Mouse (Mus musculus) thymus, adult 2 months (tissue): Measurements from ENCODE around the gene Sigirr.
A peak's percentile ranks its signal among the peaks of the same experiment; 100 is the strongest.

Source experiments
- CTCF ChIP-seq: fragments of 200-500 bp; IDR thresholded peaks from 2 replicates; pipeline ENCODE4 v1.5.1; 2012; ENCODE audit warnings: mild to moderate bottlenecking, control low read depth, low read length, moderate library complexity, borderline replicate concordance; ENCODE audit not compliant: control insufficient read depth, poor library complexity, insufficient read depth; ENCODE audit errors: extremely low read depth
- POLR2A ChIP-seq: fragments of 200-500 bp; IDR thresholded peaks from 2 replicates; pipeline ENCODE4 v1.6.1; 2012; ENCODE audit warnings: mild to moderate bottlenecking, low read length, control low read depth, moderate library complexity; ENCODE audit not compliant: control insufficient read depth, poor library complexity, insufficient read depth; ENCODE audit errors: extremely low read depth

DNA sequence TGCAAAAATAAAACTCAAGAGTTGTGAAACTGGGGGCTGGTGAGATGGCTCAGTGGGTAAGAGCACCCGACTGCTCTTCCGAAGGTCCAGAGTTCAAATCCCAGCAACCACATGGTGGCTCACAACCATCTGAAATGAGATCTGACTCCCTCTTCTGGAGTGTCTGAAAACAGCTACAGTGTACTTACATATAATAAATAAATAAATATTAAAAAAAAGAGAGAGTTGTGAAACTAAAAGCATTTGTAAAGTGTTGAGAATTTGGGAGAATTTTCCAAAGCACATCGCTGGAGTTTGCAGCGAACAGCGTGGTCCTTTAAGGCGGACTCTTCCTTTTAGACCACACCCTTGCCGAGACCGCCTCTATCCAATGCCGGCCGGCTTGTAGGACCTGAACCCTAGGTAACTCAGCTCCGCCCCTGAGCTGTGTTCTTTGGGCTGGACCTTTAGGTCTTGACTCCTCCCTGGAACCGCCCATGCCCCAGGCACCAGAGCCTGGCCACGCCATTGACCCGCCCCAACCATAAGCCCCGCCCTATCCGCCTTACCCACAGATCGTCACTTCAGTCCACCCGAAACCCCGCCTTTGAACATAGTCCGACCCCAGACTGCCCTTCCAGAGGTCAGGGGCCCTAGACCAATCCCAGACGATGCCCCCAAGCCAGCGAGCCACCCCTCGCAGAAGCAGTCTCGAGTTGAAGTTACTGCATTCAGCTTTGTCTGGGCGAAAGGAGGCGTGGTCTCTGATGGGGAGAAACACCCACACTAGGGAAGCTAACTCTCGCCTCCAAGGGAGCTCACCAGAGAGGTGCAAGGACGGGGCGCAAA, 22.5 kb upstream of the Sigirr start:
- TF ChIP-seq POLR2A (peak; percentile 34; the same call in 1 of the 2 replicates), CTCF (0 out of 2 replicates have a peak, but pooled peaks have one; percentile 16)
